Mouse (Mus musculus) forebrain, embryonic 15.5 days (tissue): ENCODE measurements around the gene Acot11. TPM values are rescaled to one million over a fixed set of nuclear protein-coding genes. Genes with fewer than 3 reads are reported as not detected.
A peak's percentile ranks its signal among the peaks of the same experiment; 100 is the strongest.
"Not testable (repeated sequence)": the region's sequence is repeated elsewhere in the genome, so short reads cannot be mapped to it uniquely, and the experiment has no call there.

Experiments used
- ATAC-seq: fragments of 200-750 bp; cut with Nextera tagmentation; replicated peaks from 2 replicates; pipeline ENCODE4 v1.8.0; 2017; ENCODE audit warnings: mild to moderate bottlenecking, moderate TSS enrichment, moderate library complexity
- H3K27ac ChIP-seq: fragments of 300-500 bp; sonication (generic); replicated peaks from 2 replicates; pipeline ENCODE4 v1.5.1; 2015; ENCODE audit warnings: mild to moderate bottlenecking, inconsistent platforms
- H3K27me3 ChIP-seq: fragments of 300-500 bp; sonication (generic); 2 replicates; pipeline ENCODE4 v1.6.1; 2015; ENCODE audit warnings: inconsistent platforms
- H3K36me3 ChIP-seq: fragments of 300-500 bp; sonication (generic); 2 replicates; pipeline ENCODE4 v1.6.1; 2015; ENCODE audit warnings: mild to moderate bottlenecking, inconsistent platforms
- H3K4me1 ChIP-seq: fragments of 300-500 bp; sonication (generic); 2 replicates; pipeline ENCODE4 v1.6.1; 2015; ENCODE audit warnings: inconsistent platforms
- H3K4me2 ChIP-seq: fragments of 300-500 bp; sonication (generic); replicated peaks from 2 replicates; pipeline ENCODE4 v1.6.1; 2015; ENCODE audit warnings: mild to moderate bottlenecking, inconsistent platforms
- H3K4me3 ChIP-seq: fragments of 300-500 bp; sonication (generic); 2 replicates; pipeline ENCODE4 v1.5.1; 2015; ENCODE audit warnings: mild to moderate bottlenecking, inconsistent platforms
- H3K9ac ChIP-seq: fragments of 300-500 bp; sonication (generic); replicated peaks from 2 replicates; pipeline ENCODE4 v1.6.1; 2015; ENCODE audit warnings: mild to moderate bottlenecking, inconsistent platforms
- H3K9me3 ChIP-seq: fragments of 300-500 bp; sonication (generic); 2 replicates; pipeline ENCODE4 v1.6.1; 2016; ENCODE audit warnings: inconsistent platforms
- WGBS: fragments of 180-500 bp; shearing (Covaris S2); methylation state at CpG from one replicate; pipeline ENCODE4 v1.1.7; 2015; ENCODE audit warnings: mixed read lengths; 5-methylcytosine and 5-hydroxymethylcytosine counted together
- polyA plus RNA-seq: library from polyadenylated mRNA; unstranded; fragments of >200 nt; fragmentation: Nextera tagmentation; extraction: Ambion mirVana; gene quantifications from 2 replicates; pipeline ENCODE4 v1.2.1, GENCODE M21; 2015

Acot11 gene
- polyA plus RNA-seq, 1 experiment from 2014 or later: 1.3 TPM

GRCm38 (mm10) chr4:106751726-106752125, 53.1 kb downstream of the Acot11 start:
- no peak overlapping the region for H3K4me2 ChIP-seq
- ATAC-seq: no peak
- no peaks in the 10 kb centered on the region for H3K9me3 ChIP-seq
- H3K27ac ChIP-seq: no peak overlapping the region
- peaks cover 13% of the 10 kb centered on the region for H3K4me1 ChIP-seq
- H3K9ac ChIP-seq: no peak overlapping the region
- H3K36me3 ChIP-seq: no peaks in the 10 kb centered on the region
- no peak overlapping the region for H3K4me3 ChIP-seq
- 90% methylated on average over 6 of the region's 6 CpGs for WGBS
- no peaks in the 10 kb centered on the region for H3K27me3 ChIP-seq

GRCm38 (mm10) chr4:106749699-106750098, 55.1 kb downstream of the Acot11 start:
- Histone ChIP-seq H3K36me3 (no peaks in the 10 kb centered on the region), H3K27ac (0 out of 2 replicates have a peak overlapping the region, but pooled peaks have one; percentile 8), H3K27me3 (no peaks in the 10 kb centered on the region), H3K9ac (peak overlapping the region; percentile 40), H3K4me3 (peak overlapping the region; percentile 27), H3K4me1 (peaks cover 13% of the 10 kb centered on the region), H3K4me2 (peak overlapping the region; percentile 43), H3K9me3 (no peaks in the 10 kb centered on the region)
- under 1% methylated on average over 7 of the region's 7 CpGs for WGBS
- peak; percentile 84 for ATAC-seq

GRCm38 (mm10) chr4:106747001-106747580, 57.7 kb downstream of the Acot11 start:
- no peak for ATAC-seq
- H3K27me3 ChIP-seq: no peaks in the 10 kb centered on the region
- no peaks in the 10 kb centered on the region for H3K9me3 ChIP-seq
- no peak overlapping the region for H3K4me2 ChIP-seq
- H3K27ac ChIP-seq: no peak overlapping the region
- H3K4me1 ChIP-seq: peaks cover 13% of the 10 kb centered on the region
- no peak overlapping the region for H3K9ac ChIP-seq
- H3K4me3 ChIP-seq: no peak overlapping the region
- H3K36me3 ChIP-seq: no peaks in the 10 kb centered on the region
- 81% methylated on average over 1 of the region's 1 CpGs for WGBS

- Histone ChIP-seq H3K4me3 (no peak overlapping the region), H3K9ac (no peak overlapping the region), H3K4me1 (peaks cover 13% of the 10 kb centered on the region), H3K27ac (no peak overlapping the region), H3K9me3 (no peaks in the 10 kb centered on the region), H3K36me3 (no peaks in the 10 kb centered on the region), H3K4me2 (no peak overlapping the region), H3K27me3 (no peaks in the 10 kb centered on the region)
- WGBS: 85% methylated on average over 7 of the region's 7 CpGs
- no peak for ATAC-seq
Measured at GRCm38 (mm10) chr4:106745862-106746261, 58.9 kb downstream of the Acot11 start.

GRCm38 (mm10) chr4:106737904-106738303, 66.9 kb downstream of the Acot11 start:
- no peaks in the 10 kb centered on the region for H3K4me1 ChIP-seq
- WGBS: 55% methylated on average over 3 of the region's 3 CpGs
- no peaks in the 10 kb centered on the region for H3K27me3 ChIP-seq
- no peak overlapping the region for H3K4me3 ChIP-seq
- H3K36me3 ChIP-seq: no peaks in the 10 kb centered on the region
- no peak overlapping the region for H3K9ac ChIP-seq
- no peak; the same call in 1 of the 2 replicates for ATAC-seq
- H3K27ac ChIP-seq: no peak overlapping the region
- H3K9me3 ChIP-seq: no peaks in the 10 kb centered on the region
- no peak overlapping the region for H3K4me2 ChIP-seq

- H3K9me3 ChIP-seq, H3K27ac ChIP-seq, ATAC-seq, H3K4me1 ChIP-seq, H3K4me2 ChIP-seq, H3K4me3 ChIP-seq, H3K27me3 ChIP-seq, H3K9ac ChIP-seq, H3K36me3 ChIP-seq: not testable (repeated sequence)
- 93% methylated on average over 1 of the region's 1 CpGs for WGBS
Measured at GRCm38 (mm10) chr4:106736884-106737283, 67.9 kb downstream of the Acot11 start.

GRCm38 (mm10) chr4:106733636-106734035, 71.2 kb downstream of the Acot11 start, which contains the start of gene Fam151a:
Gene Fam151a, plus strand, starts transcription at chr4:106733889.
- no peak for ATAC-seq
- Histone ChIP-seq H3K9me3 (no peaks in the 10 kb centered on the region), H3K27ac (no peak within 1 kb of the TSS), H3K4me1 (no peaks in the 10 kb centered on the region), H3K9ac (no peak within 1 kb of the TSS), H3K4me2 (no peak within 1 kb of the TSS), H3K27me3 (no peaks in the 10 kb centered on the region), H3K36me3 (no peaks in the 10 kb centered on the region), H3K4me3 (no peak within 1 kb of the TSS)
- 60% methylated on average over 4 of the region's 4 CpGs for WGBS

GRCm38 (mm10) chr4:106730814-106731213, 74.0 kb downstream of the Acot11 start, which contains the start of gene Mroh7:
Gene Mroh7, minus strand, starts transcription at chr4:106730925.
- ATAC-seq: no peak
- Histone ChIP-seq H3K27me3 (no peaks in the 10 kb centered on the region), H3K9ac (no peak within 1 kb of the TSS), H3K4me1 (no peaks in the 10 kb centered on the region), H3K4me3 (no peak within 1 kb of the TSS), H3K4me2 (no peak within 1 kb of the TSS), H3K36me3 (no peaks in the 10 kb centered on the region), H3K9me3 (no peaks in the 10 kb centered on the region), H3K27ac (no peak within 1 kb of the TSS)
- 79% methylated on average over 7 of the region's 7 CpGs for WGBS

GRCm38 (mm10) chr4:106720631-106721030, 84.2 kb downstream of the Acot11 start:
- Histone ChIP-seq H3K27me3 (no peaks in the 10 kb centered on the region), H3K9ac (no peak overlapping the region), H3K36me3 (no peaks in the 10 kb centered on the region), H3K27ac (no peak overlapping the region), H3K9me3 (no peaks in the 10 kb centered on the region), H3K4me1 (no peaks in the 10 kb centered on the region), H3K4me3 (no peak overlapping the region), H3K4me2 (no peak overlapping the region)
- no peak for ATAC-seq
- 65% methylated on average over 4 of the region's 4 CpGs for WGBS

- H3K9ac ChIP-seq: no peak overlapping the region
- H3K4me3 ChIP-seq: no peak overlapping the region
- WGBS: 94% methylated on average over 6 of the region's 6 CpGs
- no peak overlapping the region for H3K27ac ChIP-seq
- no peaks in the 10 kb centered on the region for H3K4me1 ChIP-seq
- H3K36me3 ChIP-seq: no peaks in the 10 kb centered on the region
- H3K4me2 ChIP-seq: no peak overlapping the region
- ATAC-seq: no peak
- H3K9me3 ChIP-seq: no peaks in the 10 kb centered on the region
- H3K27me3 ChIP-seq: no peaks in the 10 kb centered on the region
Measured at GRCm38 (mm10) chr4:106713622-106714021, 91.2 kb downstream of the Acot11 start.

GRCm38 (mm10) chr4:106708408-106708807, 96.4 kb downstream of the Acot11 start:
- Histone ChIP-seq H3K36me3 (no peaks in the 10 kb centered on the region), H3K9me3 (no peaks in the 10 kb centered on the region), H3K4me2 (0 out of 2 replicates have a peak overlapping the region, but pooled peaks have one; percentile 15), H3K4me1 (peaks cover 20% of the 10 kb centered on the region), H3K9ac (no peak overlapping the region), H3K27me3 (no peaks in the 10 kb centered on the region), H3K27ac (no peak overlapping the region), H3K4me3 (no peak overlapping the region)
- 2% methylated on average over 8 of the region's 8 CpGs for WGBS
- ATAC-seq: 0 out of 2 replicates have a peak, but pooled peaks have one; percentile 34

GRCm38 (mm10) chr4:106707957-106708356, 96.8 kb downstream of the Acot11 start:
- H3K9me3 ChIP-seq: no peaks in the 10 kb centered on the region
- WGBS: 42% methylated on average over 5 of the region's 5 CpGs
- H3K4me3 ChIP-seq: no peak overlapping the region
- H3K27me3 ChIP-seq: no peaks in the 10 kb centered on the region
- H3K27ac ChIP-seq: no peak overlapping the region
- H3K9ac ChIP-seq: no peak overlapping the region
- ATAC-seq: peak; percentile 2; the same call in 1 of the 2 replicates
- H3K4me2 ChIP-seq: 0 out of 2 replicates have a peak overlapping the region, but pooled peaks have one; percentile 15
- H3K4me1 ChIP-seq: peaks cover 20% of the 10 kb centered on the region
- H3K36me3 ChIP-seq: no peaks in the 10 kb centered on the region
